Mouse (Mus musculus): ENCODE measurements at regions not wholly inside any gene's neighbourhood (a gene's known extent, or its start where the extent isn't known, plus 50 kb on each side); places are given as distances from the start of the nearest gene placed in this dataset.

DNA sequence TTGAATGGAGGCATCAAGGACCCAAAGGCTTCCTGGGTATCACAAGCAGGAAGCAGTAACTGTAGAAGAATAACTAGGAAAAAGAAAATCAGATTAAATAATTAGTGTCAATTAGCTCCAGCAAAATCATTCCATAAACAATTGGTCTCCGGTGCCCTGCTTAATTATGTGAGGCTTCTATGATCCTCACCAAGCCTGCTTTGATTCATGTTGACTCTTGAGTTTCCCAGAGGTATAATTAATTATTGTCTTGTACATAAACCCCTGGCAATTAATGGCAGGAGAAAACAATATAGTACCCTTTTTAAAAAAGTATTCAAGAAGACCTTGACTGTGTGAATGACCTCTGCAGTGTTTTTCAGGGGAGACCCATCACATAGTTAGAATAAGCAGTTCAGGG, 61.5 kb upstream of the Sp8 start:
- DNase-seq, result no peak
- H3K27ac ChIP-seq, result no peak overlapping the region
- intact Hi-C loops (cut with DNase I), result no loop called here
- no peak for TF ChIP-seq CTCF (IDR thresholded peaks at IDR 0.05)
- no peak overlapping the region for H3K4me3 ChIP-seq

DNA sequence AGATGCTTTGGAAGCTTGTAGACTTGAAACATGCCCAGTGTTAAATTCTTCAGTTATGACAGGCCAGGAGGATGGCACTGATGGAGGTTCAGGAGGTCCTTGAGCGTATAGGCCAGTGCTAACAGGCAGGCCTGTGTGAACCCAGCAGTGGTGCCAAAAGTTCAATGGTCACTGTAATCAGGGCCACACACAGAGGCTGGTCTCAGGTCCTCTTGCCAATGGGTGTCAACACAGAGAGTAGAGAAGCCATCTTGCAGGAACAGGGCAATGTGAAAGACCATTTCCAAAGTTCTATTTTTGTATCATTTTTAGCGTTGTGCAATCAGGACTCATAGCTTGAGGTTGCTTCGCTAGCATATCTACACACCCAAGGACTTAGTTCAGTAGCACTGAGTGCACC, 64.2 kb upstream of the Sp8 start:
- DNase-seq, result no peak
- Histone ChIP-seq H3K27ac (no peak overlapping the region), H3K4me3 (no peak overlapping the region)
- TF ChIP-seq CTCF (IDR thresholded peaks at IDR 0.05), result no peak
- intact Hi-C loops (cut with DNase I), result no loop called here

DNA sequence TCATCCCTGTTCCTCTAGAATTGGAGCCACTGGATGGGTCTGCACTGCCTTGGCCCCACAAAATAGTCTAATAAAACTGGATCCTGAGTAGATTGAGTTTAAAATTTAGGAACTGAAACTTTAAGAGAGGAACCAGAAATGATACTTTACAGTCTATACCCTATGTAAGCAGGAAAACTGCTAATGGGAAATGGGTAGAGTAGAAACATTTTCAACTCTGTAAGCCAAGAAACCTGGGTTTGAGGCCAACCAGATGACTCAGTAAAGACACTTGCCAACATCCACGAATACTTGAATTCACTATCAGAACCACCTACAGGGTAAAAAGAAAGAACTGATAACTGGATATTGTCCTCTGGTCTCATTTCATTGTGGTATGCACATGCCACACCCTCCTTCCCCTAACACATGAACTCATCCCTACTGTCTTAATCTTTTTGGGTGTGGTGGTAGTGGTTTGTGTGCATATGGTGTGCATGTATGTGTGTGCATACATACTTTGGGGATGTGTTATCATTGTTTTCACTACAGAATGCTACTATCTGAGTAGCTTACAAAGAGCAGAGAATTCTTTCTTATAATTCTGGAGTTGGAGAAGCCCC, 70.6 kb upstream of the Sp8 start:
- no peak for TF ChIP-seq CTCF (IDR thresholded peaks at IDR 0.05)
- Histone ChIP-seq H3K27ac (no peak overlapping the region), H3K4me3 (no peak overlapping the region)
- DNase-seq, result no peak
- intact Hi-C loops (cut with DNase I), result no loop called here

DNA sequence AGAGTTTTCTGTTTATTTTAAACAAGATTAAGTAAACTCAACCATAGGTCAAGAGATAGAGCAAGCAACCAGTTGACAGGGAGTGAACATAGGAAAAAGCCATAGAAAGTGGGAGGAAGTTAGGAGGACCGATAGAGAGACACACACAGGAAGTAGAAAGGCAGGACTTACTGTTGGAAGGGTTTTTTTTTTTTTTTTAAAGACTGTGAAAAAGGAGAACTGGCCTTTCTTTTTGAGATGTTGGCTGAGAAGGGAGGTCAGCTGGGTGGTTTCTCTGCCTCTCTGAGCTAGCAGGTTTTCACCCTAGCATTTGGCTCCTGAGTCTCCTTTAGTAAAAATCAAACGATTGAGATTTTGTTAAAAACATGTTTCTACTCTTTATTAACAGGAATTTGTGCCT, 73.3 kb upstream of the Sp8 start:
- TF ChIP-seq CTCF (IDR thresholded peaks at IDR 0.05), result no peak
- H3K27ac ChIP-seq, result no peak overlapping the region
- intact Hi-C loops (cut with DNase I), result no loop called here

DNA sequence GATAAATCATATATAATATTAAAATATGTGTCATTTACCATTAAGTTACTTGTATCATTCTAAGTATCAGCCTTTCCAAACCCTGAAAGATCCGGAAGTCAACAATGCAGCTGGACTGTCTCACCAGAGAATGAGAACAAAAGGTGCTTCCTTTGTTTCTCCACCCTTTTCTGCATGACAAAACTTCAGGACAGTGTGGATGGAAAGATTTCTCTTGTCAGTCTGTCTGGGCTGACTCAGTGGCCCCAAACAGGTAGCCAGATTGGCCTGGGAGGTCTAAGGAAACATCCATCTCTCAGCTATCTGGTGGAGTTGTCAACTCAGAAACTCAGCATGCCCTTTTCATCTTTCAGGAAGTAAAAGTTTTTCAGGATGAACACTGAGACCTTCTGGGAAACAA, 79.7 kb upstream of the Sp8 start:
- Histone ChIP-seq H3K27ac (no peak overlapping the region), H3K4me3 (no peak overlapping the region)
- no peak for TF ChIP-seq CTCF (IDR thresholded peaks at IDR 0.05)
- no peak for DNase-seq
- intact Hi-C loops (cut with DNase I), result no loop called here

More for the DNA sequence above, 73.3 kb upstream of the Sp8 start:
- no peak overlapping the region for H3K4me3 ChIP-seq
- no peak for DNase-seq

DNA sequence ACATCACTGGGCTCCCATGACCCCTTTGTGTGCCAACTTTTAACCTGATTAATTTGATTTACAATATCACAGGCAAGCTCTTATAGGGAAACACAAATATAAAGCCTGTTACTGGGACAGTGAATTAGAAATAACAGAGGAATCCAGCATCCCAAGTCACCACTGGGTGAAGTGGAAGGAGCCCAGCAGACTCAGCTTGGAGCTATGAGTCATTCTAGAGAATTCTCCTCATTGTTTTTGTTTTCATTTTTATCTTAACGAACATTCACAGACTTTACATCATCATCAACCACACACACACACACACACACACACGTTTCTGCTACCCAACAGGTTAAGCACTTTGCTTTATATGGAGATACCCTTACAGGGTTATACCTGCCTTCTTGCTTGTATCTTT, 92.1 kb upstream of the Sp8 start:
- intact Hi-C loops (cut with DNase I), result no loop called here
- no peak for TF ChIP-seq CTCF (IDR thresholded peaks at IDR 0.05)
- no peak for DNase-seq
- no peak overlapping the region for H3K27ac ChIP-seq
- H3K4me3 ChIP-seq, result no peak overlapping the region

DNA sequence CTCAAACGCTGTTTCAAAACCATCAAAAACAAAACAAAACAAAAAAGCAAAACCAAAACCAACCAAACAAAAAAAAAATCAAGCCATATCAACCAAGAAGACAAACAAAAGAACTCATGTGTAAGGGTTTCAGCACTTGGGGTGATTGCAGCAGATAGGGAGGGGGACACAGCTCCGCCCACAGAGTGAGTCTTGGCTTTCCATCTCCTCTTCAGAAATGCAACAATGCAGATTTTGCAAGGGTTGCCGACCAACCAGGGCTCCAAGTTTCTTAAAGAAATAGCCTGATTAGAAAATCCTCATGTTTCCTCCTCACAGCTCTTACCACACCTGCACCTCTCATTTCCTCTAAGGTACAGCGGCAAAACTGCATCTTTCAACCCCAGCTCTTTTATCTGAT, 107.0 kb upstream of the Sp8 start:
- Histone ChIP-seq H3K4me3 (no peak overlapping the region), H3K27ac (no peak overlapping the region)
- no peak for TF ChIP-seq CTCF (IDR thresholded peaks at IDR 0.05)
- intact Hi-C loops (cut with DNase I), result no loop called here
- DNase-seq, result no peak

DNA sequence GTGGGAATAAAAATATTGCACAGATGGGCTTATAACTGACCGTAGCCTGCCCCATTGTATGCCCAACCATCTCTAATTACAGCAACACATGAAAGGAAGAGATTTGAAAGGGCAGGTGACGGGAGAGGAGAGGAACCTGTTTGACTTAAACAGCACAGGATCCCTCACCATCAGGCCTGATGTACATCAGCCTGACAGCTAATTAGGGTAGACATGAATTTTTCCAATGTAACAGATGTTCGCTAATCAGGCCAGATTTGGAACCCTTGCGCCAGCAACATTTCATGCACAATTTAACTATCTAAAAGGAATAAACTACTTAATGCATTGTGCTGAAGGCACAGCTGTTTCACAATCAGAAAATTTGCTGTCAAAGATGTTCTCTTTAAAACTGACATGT, 120.2 kb upstream of the Sp8 start:
- TF ChIP-seq CTCF (IDR thresholded peaks at IDR 0.05), result no peak
- no peak overlapping the region for H3K27ac ChIP-seq
- no peak overlapping the region for H3K4me3 ChIP-seq
- DNase-seq, result no peak
- intact Hi-C loops (cut with DNase I), result no loop called here

DNA sequence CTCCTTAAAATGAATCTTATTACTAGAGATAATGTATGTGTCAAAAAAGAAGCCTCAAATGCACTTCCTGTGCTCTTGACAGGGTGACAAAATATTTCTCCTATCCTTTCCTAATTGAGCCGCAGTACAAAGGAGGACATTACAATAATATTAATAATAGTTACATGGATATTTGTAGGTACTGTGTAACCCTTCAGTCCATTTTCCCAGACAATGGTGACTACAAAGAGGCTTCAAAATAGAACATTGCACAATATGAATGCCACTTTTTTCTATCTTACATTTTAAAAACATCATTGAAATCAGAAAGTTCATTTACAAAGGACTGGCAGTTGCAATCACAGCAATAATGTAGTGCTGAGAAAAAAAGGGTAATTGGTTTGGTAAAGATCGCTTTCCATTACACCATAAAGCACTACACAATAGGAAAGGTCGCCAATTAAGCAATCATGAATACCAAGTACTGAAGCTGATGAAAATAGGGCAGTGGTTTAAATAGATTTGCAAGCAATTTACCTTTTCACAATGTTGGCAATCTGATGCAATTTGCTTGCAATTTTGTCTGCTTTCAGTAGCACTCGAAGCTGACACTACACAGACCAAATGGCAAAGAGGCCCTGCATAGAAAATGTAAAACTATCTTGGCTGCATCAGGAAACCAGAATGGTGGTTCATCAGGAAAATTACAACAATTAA, 126.1 kb upstream of the Sp8 start:
- DNase-seq, result no peak
- Histone ChIP-seq H3K27ac (no peak overlapping the region), H3K4me3 (no peak overlapping the region)
- intact Hi-C loops (cut with DNase I), result no loop called here
- no peak for TF ChIP-seq CTCF (IDR thresholded peaks at IDR 0.05)

DNA sequence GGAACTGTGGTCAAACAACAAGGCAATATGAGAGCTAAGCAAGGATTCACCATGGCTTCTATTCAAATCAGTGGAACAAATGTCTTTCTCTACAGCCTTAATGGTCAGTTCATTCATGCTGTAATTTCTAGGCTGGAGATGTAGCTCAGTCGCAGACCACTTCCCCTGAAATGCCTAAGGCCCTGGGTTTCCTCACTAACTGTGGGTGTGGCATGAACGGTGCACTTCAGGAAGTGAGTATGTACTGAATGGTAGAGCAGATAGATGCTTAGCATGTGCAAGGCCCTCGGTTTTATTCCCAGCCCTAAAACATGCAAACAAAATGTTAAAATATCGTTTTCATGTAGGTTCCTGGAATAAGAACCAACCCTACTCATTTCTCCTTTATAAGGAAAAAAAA, 129.3 kb upstream of the Sp8 start:
- DNase-seq, result no peak
- TF ChIP-seq CTCF (IDR thresholded peaks at IDR 0.05), result no peak
- intact Hi-C loops (cut with DNase I), result no loop called here
- Histone ChIP-seq H3K4me3 (no peak overlapping the region), H3K27ac (no peak overlapping the region)

DNA sequence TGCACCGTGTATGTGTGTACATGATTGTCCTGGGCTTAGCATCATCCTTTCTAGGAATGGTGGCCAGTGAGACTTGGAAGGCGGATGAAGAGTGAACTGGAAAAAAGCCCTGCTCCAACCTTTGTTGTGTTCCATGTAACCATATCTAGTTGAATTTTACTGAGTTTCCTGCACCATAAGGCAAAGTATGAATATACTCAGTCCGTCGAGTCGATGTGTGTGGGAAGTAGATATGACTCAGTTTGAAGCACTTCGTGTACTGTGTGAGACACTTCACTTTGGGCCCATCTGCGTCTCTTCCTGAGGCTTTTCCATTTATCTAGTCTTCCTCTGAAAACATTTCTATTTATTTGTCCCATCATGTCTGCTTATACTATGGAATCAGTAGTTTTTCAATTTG, 139.5 kb upstream of the Sp8 start:
- intact Hi-C loops (cut with DNase I), result no loop called here
- DNase-seq, result no peak
- TF ChIP-seq CTCF (IDR thresholded peaks at IDR 0.05), result no peak
- Histone ChIP-seq H3K27ac (no peak overlapping the region), H3K4me3 (no peak overlapping the region)

DNA sequence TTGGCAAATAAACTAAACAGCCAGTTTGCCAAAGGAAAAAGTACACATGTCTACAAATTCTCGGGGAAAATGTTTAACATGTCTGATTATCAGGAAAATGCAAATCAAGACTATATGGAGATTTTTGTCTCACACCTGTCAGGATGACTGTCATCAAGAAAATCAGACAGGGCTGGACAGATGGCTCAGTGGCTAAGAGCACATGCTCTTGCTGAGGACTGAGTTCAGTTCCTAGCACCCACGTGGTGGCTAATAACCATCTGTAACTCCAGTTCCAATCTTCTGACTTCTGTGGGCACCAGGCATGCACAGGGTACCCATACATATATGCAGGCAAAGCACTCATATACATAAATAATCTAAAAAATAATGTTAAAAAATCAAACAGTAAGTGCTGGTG, 141.3 kb upstream of the Sp8 start:
- H3K27ac ChIP-seq, result no peak overlapping the region
- TF ChIP-seq CTCF (IDR thresholded peaks at IDR 0.05), result no peak
- intact Hi-C loops (cut with DNase I), result no loop called here

DNA sequence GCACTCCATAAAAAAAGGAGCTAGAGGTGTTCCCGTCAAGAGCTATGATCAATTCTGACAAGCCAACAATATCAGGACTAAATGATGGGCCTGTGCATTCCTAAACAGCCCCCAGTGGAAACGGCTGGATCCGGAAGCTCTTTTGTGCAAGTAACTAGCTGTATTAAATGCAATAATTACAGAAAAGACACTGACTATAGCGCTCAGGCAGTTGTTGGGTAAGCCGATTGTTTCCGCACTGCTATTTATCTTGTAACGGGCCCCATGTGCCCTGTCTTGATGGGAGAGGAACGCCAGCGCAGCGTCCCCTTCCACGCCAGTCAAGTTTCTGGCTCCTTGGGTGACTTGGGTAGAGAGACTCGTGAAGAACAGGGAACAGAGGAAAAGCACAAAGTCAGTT, 142.4 kb upstream of the Sp8 start:
- no peak for TF ChIP-seq CTCF (IDR thresholded peaks at IDR 0.05)
- intact Hi-C loops (cut with DNase I), result no loop called here
- Histone ChIP-seq H3K27ac (no peak overlapping the region), H3K4me3 (no peak overlapping the region)
- DNase-seq, result no peak

More for the DNA sequence above, 141.3 kb upstream of the Sp8 start:
- no peak overlapping the region for H3K4me3 ChIP-seq
- DNase-seq, result no peak

DNA sequence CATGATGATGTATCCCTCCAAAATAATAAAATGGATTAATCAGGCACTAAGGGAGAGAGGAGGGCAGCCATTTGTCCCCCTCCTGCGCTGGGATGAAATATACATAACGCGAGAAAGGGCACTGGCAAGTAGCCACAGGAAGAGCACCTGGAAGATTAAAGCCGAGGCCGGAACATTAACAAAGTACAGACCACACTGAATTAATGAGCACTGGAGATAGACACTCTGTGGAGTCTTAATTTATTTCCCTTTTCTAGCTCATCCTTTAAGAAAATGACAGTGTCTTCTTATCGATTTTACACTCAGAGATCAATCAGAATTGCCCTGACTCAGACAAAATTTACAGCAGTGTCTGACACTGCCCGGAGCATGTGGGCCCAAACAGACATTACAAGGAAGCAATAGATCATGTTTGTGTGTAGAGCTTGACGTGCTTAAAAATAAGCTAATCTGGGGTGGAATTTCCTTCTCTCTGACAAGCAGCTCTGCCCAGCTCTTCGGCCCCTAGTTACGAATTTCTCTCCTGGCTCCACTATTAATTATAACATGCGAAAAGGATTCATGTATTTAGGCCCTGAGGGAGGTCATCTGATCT, 143.0 kb upstream of the Sp8 start:
- no peak overlapping the region for H3K27ac ChIP-seq
- intact Hi-C loops (cut with DNase I), result no loop called here
- no peak for DNase-seq
- no peak for TF ChIP-seq CTCF (IDR thresholded peaks at IDR 0.05)
- H3K4me3 ChIP-seq, result no peak overlapping the region
